Mouse (Mus musculus): Measurements from ENCODE around the gene Olfr52.

DNA sequence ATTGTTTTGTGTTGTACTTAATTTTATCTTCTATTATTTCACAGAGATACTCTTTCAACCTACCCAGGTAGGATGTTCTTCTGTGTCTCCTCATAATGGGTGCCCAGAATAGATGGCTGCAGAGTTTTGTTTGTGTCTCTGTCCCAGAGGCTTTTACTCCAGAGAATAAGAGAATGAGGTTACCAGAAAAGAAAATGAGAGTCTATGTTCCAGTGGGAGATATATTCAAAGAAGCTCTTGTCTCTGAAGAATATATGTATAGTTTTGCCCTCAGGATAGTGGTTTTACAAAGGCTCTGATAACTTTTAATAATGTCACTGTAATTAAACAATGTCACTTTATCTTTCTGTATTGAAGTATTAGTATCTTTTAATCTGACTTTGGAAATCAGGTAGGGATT lies at the start of gene Olfr52:
- TF ChIP-seq CTCF (IDR thresholded peaks at IDR 0.05; ENCODE audit: extremely low read depth, insufficient read depth, insufficient read length, insufficient replicate concordance) (no peak), POLR2A (IDR thresholded peaks at IDR 0.05; ENCODE audit: low read depth, low read length) (no peak)
